Mouse (Mus musculus) cerebral cortex, adult 2 months (tissue): ENCODE measurements around the gene Egfr.

Source experiments
- WGBS: fragments of 180-500 bp; shearing (Covaris S2); methylation state at CpG from one replicate; pipeline ENCODE4 v1.1.7; 2018; 5-methylcytosine and 5-hydroxymethylcytosine counted together

Gene Egfr

GRCm38 (mm10) chr11:16776967-16777366 lies 25.0 kb downstream of the Egfr start:
- 78% methylated on average over 2 of the region's 2 CpGs for WGBS

- 71% methylated on average over 2 of the region's 2 CpGs for WGBS
These were observed 29.6 kb downstream of the Egfr start for GRCm38 (mm10) chr11:16781604-16782003.

DNA sequence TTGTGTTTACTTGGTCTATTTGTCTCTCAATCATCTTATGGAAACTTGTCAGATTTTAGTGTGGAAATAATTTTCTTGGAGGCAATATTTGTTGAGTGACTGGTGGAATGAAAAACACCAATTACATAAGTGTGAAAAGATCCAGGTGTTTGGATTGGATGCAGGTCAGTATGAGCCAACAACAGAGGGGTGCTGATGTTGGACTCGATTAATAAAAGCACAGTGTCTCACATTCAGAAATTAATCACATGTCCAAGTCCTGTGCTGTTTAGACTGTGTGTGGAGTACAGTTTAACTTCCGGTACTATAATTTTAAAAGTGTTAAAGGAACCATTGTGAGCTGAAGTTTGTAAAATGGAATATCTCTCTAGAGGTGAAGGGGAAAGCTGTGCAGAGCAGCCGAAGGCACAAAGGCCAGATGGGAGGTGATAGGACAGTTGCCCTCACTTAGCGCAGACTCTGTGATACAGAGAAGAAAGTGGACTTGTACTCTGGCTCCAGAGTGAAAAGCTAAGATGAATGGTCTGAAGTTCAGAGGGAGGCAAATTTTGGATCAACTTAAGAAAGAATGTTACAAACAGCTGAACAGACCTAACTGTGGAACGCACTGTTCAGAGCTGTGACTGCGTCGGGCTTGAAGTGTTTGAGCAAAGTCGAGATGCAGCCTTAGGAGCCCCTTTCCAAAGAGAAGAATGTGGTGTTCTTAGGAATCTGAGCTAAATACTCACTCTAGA lies 32.1 kb downstream of the Egfr start:
- WGBS: 74% methylated on average over 8 of the region's 8 CpGs

DNA sequence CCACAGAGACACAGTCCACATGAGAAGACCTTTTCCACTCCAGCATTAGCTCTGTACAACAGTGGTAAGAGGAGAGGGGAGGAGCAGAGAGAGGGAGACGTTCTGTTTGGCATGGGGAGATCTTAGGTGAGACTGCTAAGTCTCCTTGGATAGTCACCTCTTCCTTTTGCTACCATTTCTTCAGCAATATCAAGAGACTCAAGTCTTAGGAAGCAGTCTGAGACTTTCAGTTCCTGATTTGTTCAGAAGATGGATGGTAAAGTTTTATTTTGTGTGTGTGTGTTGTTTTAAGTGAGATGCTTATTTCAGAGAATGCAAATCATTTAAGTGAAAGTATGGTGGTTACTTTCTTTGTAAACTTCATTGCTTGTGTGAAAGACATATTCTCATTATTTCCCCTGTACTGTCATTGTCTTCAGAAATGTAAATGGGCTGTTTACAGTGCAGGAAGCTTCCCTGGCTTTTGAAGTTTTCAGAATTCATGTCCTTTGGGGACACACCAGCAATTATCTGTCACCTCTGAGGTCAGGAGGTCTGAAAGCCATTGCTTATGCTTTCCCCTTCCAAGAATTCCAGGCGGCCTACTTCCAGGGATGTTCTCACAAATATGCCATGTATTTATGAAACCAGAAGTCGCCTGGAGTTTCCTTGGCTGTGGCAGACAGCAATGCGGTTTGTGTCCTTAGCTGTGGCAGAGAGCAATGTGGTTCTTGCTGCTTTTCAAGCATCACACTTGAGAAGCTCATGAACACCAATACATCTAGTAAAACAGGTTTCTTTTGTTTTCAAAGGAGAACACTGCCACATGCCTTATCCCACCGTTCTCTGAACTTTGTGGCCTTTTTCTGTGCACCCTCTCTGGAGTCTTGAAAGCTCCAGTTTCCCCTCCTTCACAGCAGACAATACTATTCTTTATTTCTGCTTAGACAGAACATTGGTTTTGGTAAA lies 40.9 kb downstream of the Egfr start:
- 62% methylated on average over 5 of the region's 5 CpGs for WGBS

- WGBS: 81% methylated on average over 6 of the region's 6 CpGs
These were observed 43.5 kb downstream of the Egfr start for GRCm38 (mm10) chr11:16795513-16795912.

DNA sequence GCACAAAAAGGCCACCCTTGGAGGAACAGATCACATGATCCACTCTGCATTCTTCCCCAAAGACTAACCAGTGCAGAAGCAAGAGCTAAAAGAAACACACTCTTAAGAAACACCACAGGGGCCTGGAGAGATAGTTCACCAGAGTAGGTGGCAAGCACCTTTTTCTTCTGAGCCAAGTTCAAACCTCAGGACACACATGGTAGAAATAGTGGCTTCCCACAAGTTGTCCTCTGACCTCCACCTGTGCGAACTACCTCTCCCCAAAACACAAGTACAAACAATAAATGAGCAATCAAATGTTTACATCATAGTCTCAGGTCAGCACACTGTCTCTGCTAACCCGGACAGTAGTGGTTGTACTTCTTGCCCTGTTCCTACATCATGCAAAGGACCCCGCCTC lies 45.5 kb downstream of the Egfr start:
- 88% methylated on average over 3 of the region's 3 CpGs for WGBS

- 61% methylated on average over 6 of the region's 6 CpGs for WGBS
These were observed 48.5 kb downstream of the Egfr start for GRCm38 (mm10) chr11:16800507-16800906.

DNA sequence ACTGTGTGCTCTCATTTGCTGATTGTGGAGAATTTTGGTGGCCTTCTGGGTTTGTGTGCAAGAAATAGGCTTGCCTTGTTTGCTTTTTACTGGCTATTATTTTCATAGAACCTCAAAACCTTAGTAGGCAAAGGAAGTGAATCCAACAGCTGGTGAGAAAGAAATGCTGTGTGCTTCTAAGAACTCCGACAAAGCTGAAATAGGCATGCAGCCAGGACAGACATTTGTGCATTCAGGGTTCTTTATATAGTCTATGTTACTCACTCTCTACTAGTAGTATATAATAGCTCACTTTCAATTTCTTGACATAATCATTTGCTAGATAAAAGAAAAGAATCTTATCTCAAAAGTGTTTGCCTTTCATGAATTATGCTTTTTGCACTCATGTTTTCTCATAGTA lies 50.7 kb downstream of the Egfr start:
- WGBS: 17% methylated on average over 1 of the region's 1 CpGs

DNA sequence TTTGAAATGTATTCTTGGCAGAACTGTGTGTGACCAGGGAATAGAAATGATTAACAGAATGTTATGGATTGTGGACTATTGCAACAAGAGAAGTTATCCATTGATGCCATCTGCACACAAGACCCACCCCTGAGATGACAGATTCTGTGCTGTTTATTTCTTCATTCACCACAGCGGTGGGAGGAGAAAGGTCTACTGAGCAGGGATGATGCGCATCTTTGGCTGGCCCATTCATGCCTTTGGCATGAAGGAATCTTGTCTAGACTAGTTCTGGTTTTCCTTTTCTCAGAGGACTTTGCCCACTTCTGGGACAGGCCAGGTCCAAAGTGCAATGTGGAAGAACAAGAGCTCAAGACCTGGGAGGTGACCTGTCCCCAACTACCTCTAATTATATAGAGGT lies 52.0 kb downstream of the Egfr start:
- WGBS: 94% methylated on average over 2 of the region's 2 CpGs

DNA sequence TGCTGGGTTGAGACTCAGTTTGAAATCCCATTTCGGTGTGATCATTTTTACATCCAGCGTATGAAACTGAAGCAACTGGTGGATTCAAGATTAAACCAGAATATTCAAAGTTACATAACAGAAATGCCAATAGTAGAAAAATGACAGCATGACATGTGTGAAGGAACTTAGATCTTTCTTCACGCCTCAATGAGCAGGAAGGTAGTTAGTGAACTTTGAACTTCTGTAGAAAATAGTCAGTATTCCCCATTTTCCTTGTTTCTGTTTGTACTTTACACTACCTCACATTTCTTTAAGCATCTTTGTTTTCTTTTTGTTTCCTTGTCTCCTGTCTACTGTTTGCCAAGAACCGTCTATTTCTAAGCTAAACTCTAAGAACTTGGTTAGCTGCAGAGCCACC lies 53.9 kb downstream of the Egfr start:
- 75% methylated on average over 4 of the region's 4 CpGs for WGBS

DNA sequence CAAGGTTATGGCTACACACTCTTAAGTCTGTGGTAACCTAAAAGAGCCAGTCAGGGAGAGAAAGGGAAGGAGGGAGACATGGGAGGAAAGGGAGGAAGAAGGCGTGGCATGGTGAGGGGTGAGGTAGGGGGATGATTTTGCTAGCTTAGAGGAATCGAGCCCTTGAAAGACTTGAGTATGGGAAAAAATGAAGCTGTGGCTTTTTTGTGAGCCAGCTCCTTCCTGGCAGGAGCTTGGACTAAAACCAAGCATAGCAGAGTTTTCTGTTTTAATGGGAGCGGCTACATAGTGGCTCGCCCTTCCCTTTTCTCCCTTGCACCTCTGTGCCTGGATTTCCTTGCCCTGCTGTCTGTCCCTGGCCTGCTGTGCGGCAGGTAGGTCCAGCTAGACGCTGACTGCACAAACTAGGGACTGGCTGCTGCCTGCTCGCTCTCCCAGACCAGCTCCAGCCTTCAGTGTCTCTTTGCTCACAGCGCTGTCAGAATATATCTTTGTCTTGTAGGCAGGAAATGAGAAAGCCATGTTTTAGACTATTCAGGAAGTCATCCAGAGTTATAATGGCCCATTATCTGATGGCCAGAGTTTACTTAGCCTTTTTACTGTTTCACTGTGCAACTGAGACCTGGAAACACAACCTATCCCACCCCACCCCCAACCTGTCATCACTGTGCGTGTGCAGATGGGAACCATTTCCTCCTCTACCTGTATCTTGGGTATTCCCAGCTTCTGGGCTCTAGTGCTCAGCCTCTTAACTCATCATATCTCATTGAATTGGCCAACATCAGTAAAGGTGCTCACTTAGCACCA lies 57.4 kb downstream of the Egfr start:
- 61% methylated on average over 9 of the region's 9 CpGs for WGBS

DNA sequence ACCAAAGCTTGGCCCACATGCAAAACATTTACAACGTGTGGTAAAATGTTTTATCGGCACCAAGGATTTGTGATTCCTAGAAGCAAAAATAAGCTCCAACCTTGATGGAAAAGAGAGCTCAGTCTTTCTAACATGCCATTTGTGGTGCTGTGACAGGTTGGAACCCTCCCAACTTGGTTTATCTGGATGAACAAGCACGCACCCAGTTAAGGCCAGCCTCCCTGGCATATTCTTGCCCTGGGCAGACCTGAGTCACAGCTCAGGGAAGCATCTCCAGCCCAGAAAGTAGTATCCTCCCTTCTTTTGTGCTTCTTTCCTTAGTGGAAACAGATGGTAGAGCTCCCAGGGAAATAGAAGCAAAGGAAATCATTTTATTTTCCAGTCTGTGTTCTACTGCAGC lies 58.1 kb downstream of the Egfr start:
- 57% methylated on average over 3 of the region's 3 CpGs for WGBS

- WGBS: 69% methylated on average over 9 of the region's 9 CpGs
These were observed 64.4 kb downstream of the Egfr start for GRCm38 (mm10) chr11:16816414-16816813.

- 83% methylated on average over 6 of the region's 6 CpGs for WGBS
These were observed 65.5 kb downstream of the Egfr start for GRCm38 (mm10) chr11:16817336-16818034.

DNA sequence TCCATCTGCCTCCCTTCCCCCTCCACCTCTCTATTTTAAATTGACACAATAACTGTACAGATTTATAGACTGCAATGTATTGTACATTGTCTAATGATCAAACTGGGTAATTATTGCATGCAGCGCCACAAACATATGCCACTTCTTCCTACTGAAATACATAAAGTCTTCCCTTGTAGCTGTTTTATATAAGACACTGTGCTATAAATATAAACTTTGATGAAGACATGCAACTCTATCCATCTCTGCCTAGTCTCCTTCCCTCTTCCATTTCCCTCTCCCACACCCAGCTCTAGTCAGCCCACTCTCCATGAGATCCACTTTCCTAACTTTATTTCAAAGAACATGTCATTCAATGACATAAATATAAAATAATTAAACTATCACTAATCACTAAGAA lies 67.4 kb downstream of the Egfr start:
- 68% methylated on average over 1 of the region's 1 CpGs for WGBS

- WGBS: 84% methylated on average over 6 of the region's 6 CpGs
These were observed 68.1 kb downstream of the Egfr start for GRCm38 (mm10) chr11:16820138-16820537.

DNA sequence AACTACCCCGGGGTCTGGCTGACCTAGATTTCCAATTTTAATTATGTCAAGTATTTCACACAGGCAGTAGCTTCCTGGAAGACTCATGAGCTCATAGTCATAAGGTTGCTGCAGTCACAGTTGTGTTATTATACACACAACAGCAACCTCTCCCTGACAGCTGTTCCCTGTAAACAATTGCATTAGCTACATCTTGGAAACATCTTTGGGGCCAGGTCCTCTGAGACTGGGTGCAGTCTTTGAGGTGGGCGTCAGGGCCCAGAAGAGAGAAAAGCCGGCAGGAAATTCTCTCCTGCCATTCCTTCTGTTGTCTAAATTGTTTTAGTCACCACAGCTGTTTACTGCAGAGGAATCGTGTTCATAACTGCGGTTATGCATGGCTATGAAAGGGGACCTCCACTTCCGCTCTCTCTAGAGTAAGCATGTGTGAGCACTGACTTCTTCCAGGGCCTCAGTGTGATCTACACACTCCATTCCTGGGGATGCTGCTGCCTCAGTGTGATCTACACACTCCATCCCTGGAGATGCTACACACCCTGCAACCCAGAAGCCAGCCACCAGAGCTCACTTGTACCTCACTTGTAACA lies 69.8 kb downstream of the Egfr start:
- 87% methylated on average over 6 of the region's 6 CpGs for WGBS

DNA sequence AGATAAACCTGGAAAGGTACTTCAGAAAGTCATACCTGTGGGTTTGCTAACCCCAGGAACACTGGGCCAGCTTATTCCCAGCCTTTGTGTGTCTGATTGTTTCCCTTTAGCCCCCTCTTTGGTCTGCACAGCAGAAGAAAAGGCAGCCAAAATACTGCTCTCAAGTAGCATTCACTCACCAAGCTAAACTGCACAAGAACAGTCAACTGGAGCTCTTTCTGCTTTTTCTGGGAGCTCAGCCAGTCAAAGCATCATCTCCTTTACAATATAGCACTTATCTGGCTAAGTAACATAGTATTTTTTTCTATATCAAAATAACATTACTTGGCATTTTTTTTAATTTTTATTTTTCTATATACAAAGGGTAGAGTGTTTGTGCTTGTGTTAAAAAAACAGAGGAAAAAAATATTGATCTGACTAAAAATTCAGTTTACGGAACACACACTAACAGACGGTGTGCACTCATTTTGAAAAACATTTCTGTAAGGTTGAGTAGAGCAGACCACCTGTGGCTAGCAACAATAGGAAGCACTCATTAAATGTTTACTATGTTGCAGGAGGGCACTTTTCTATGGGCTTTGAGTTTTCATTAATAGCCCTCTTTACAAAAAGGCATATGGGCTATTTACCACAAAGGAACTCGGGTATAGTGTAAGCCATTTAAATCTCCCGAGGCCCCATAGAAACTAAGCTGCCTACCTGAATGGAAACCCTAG lies 72.0 kb downstream of the Egfr start:
- 60% methylated on average over 4 of the region's 4 CpGs for WGBS

GRCm38 (mm10) chr11:16829468-16829867 lies 77.5 kb downstream of the Egfr start:
- WGBS: 81% methylated on average over 3 of the region's 3 CpGs

- WGBS: 72% methylated on average over 8 of the region's 8 CpGs
These were observed 78.7 kb downstream of the Egfr start for GRCm38 (mm10) chr11:16830531-16831227.
